Mouse (Mus musculus) C2C12 (cell line): Measurements from ENCODE around the gene Gadd45a. TPM values are rescaled to one million over a fixed set of nuclear protein-coding genes. Genes with fewer than 3 reads are reported as not detected.
"Not testable (repeated sequence)": the region's sequence is repeated elsewhere in the genome, so short reads cannot be mapped to it uniquely, and the experiment has no call there.

Source experiments
- H3K27me3 ChIP-seq: one replicate; pipeline ENCODE4 v1.6.1; 2011; ENCODE audit not compliant: control insufficient read depth, insufficient read depth, insufficient read length
- H3K36me3 ChIP-seq: one replicate; pipeline ENCODE4 v1.6.1; 2011; ENCODE audit not compliant: control insufficient read depth, insufficient read depth
- H3K4me3 ChIP-seq: one replicate; pipeline ENCODE4 v1.5.1; 2011; ENCODE audit warnings: mild to moderate bottlenecking, control low read depth; ENCODE audit not compliant: poor library complexity, insufficient read depth, severe bottlenecking
- H3K79me2 ChIP-seq: one replicate; pipeline ENCODE4 v1.6.1; 2011; ENCODE audit not compliant: control insufficient read depth, insufficient read depth
- H3K79me3 ChIP-seq: one replicate; pipeline ENCODE4 v1.6.1; 2011; ENCODE audit warnings: low read depth, control low read depth
- H3ac ChIP-seq: one replicate; pipeline ENCODE3; 2011; ENCODE audit warnings: low read depth; ENCODE audit not compliant: control insufficient read depth, insufficient read length
- CEBPB ChIP-seq: IDR thresholded peaks from one replicate; pipeline ENCODE4 v1.6.1; 2011; ENCODE audit warnings: low read depth, mild to moderate bottlenecking, control low read depth, moderate library complexity
- CTCF ChIP-seq: IDR thresholded peaks from one replicate; pipeline ENCODE4 v1.5.1; 2011; ENCODE audit not compliant: control insufficient read depth, insufficient read depth, insufficient read length
- FOSL1 ChIP-seq: IDR thresholded peaks from one replicate; pipeline ENCODE4 v1.8.0; 2011; ENCODE audit warnings: mild to moderate bottlenecking, low read length; ENCODE audit not compliant: poor library complexity, insufficient read depth, severe bottlenecking
- MAX ChIP-seq: IDR thresholded peaks from one replicate; pipeline ENCODE4 v1.6.1; 2011; ENCODE audit warnings: mild to moderate bottlenecking, control low read depth
- MYOD1 ChIP-seq: IDR thresholded peaks from one replicate; pipeline ENCODE4 v1.6.1; 2011; ENCODE audit warnings: low read depth; ENCODE audit not compliant: control insufficient read depth, insufficient read length
- MYOG ChIP-seq: IDR thresholded peaks from one replicate; pipeline ENCODE4 v1.6.1; 2011; ENCODE audit not compliant: control insufficient read depth, insufficient read length; ENCODE audit errors: extremely low read depth
- USF1 ChIP-seq: IDR thresholded peaks from one replicate; pipeline ENCODE4 v1.6.1; 2011; ENCODE audit warnings: low read depth, mild to moderate bottlenecking, control low read depth, moderate library complexity
- polyA plus RNA-seq: library from polyadenylated mRNA; unstranded; fragments of >200 nt; fragmentation: generic; extraction: Trizol; gene quantifications from one replicate; pipeline ENCODE4 v1.2.1, GENCODE M21; 2012; ENCODE audit warnings: missing spikeins

The Gadd45a gene
- polyA plus RNA-seq, 1 experiment, result 16.8 TPM

DNA sequence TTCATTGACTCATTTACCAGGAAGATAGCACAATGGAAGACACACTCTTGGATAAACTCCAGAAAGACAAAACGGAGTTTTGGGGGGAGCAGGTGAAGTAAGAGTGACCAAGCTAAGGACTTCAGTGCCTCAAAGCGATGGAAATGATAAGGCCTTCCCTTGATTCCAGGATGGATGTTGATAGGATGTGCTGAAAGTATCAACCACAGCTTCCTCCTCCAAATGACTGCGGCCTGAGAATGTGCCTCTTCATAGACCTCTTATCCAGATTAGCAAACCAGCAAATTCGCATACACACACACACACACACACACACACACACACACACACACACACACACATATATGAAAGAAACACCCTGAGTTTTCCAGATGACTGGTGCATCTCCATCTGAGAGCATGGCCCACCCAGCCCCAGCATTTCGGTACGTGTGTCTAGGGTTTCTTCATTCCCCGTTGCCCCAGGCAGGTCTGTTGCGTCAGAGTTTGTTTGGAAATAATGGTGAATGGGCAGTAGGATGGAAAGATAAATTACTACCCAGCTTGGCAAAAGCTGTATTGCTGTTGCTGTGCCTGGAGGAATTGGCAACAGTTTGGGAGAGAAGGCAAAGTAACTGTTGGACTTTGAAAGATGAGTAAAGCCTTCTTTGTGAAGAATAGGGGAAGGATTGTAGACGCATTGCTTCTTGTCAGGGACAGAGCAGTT is 9.7 kb downstream of the Gadd45a start:
- Histone ChIP-seq H3K27me3 (no peaks in the 10 kb centered on the region), H3ac (no peak overlapping the region), H3K79me2 (no peaks in the 10 kb centered on the region), H3K4me3 (no peak overlapping the region), H3K36me3 (no peaks in the 10 kb centered on the region), H3K79me3 (no peaks in the 10 kb centered on the region)
- TF ChIP-seq USF1 (no peak), MAX (no peak), CTCF (no peak), CEBPB (no peak)

DNA sequence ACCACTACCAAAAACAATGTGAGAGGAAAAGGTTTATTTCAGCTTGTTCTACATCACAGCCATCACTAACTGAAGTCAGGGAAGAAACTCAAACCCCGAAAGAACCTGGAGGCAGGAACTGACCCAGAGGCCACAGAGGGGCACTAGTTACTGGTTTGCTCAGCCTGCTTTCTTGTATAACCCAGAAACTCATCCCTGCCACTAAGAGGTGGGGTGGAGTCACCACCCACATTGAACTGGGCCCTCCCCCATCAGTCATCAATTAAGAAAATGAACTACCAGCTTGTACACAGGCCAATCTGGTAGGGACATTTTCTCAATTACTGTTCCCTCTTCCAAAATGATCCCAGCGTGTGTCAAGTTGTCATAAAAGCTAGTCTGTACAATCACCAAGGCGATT is 10.6 kb downstream of the Gadd45a start:
- no peaks in the 10 kb centered on the region for H3K79me3 ChIP-seq
- no peaks in the 10 kb centered on the region for H3K27me3 ChIP-seq
- no peaks in the 10 kb centered on the region for H3K36me3 ChIP-seq
- TF ChIP-seq MAX (no peak), USF1 (no peak), MYOD1 (no peak), MYOG (no peak), CEBPB (no peak), CTCF (no peak), FOSL1 (no peak)
- no peak overlapping the region for H3K4me3 ChIP-seq
- H3ac ChIP-seq, result no peak overlapping the region
- H3K79me2 ChIP-seq, result no peaks in the 10 kb centered on the region

DNA sequence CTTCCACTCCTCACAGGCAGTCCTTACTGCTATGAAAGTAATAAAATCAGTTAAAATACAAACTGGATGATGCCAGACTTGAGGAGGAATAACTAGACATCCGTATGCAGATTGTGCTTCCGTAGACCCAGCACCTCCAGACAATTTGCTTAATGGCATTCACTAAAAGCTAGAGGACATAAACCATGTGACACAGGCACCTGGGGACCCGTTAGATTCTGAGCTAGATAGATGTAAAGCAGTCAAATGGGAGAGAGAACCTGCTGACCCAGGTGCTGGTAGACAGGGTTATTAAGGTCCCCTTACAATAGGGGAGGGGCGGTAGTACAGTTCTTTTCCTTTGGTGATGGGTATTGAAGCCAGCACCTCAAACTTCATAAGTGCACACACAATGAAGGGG is 13.5 kb downstream of the Gadd45a start:
- Histone ChIP-seq H3ac (no peak overlapping the region), H3K36me3 (no peaks in the 10 kb centered on the region), H3K79me3 (no peaks in the 10 kb centered on the region), H3K79me2 (no peaks in the 10 kb centered on the region), H3K4me3 (no peak overlapping the region), H3K27me3 (no peaks in the 10 kb centered on the region)
- no peak for TF ChIP-seq USF1
- TF ChIP-seq CTCF, result no peak
- TF ChIP-seq MAX, result no peak
- no peak for TF ChIP-seq MYOG
- TF ChIP-seq CEBPB, result no peak
- TF ChIP-seq MYOD1, result no peak
- no peak for TF ChIP-seq FOSL1

DNA sequence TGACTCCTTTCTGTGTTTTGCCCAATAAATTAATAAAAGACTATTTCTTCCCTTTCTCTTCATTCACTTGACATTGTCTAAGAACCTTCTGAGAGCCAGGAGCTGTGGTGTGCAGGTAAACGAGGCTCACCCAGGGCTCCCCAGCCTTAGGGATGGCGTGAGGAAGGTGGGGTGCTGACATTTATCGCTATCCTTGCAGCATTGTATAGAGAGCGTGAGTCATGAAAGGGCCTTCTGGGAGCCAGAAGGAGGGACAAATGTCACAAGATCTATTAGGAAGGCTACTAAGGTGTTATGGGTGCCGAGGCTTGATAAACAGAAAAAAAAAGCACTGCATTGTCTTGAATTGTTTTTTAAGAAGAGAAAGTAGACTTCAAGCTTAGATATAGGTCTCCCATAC is 15.9 kb downstream of the Gadd45a start:
- no peaks in the 10 kb centered on the region for H3K79me2 ChIP-seq
- no peak for TF ChIP-seq CEBPB
- TF ChIP-seq CTCF, result no peak
- no peak for TF ChIP-seq MAX
- TF ChIP-seq MYOG, result no peak
- TF ChIP-seq MYOD1, result no peak
- TF ChIP-seq FOSL1, result no peak
- TF ChIP-seq USF1, result no peak

DNA sequence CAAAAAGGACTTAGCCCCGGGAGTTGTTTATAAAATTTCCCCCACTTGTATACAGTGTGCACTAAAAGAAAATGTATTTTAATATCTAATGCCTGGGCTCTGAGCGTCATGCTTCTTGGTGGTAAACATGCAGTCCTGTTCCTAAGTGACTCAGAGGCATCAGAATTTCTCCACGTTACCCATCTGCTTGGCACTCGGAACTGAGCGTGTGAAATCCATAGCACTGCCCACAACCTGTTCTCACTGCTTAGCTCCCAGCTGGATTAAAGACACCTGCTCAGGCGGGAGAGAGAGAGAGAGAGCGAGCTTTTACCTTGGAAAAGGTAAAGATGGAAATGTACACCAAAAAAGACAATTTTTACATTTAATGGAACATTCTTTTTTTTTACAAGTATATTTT is 18.3 kb downstream of the Gadd45a start:
- H3K79me3 ChIP-seq, H3K79me2 ChIP-seq, H3K36me3 ChIP-seq, H3K27me3 ChIP-seq, H3ac ChIP-seq, H3K4me3 ChIP-seq: not testable (repeated sequence)

More for the DNA sequence above, 15.9 kb downstream of the Gadd45a start:
- no peak overlapping the region for H3K4me3 ChIP-seq
- no peaks in the 10 kb centered on the region for H3K79me3 ChIP-seq
- H3K36me3 ChIP-seq, result no peaks in the 10 kb centered on the region
- no peaks in the 10 kb centered on the region for H3K27me3 ChIP-seq
- no peak overlapping the region for H3ac ChIP-seq

DNA sequence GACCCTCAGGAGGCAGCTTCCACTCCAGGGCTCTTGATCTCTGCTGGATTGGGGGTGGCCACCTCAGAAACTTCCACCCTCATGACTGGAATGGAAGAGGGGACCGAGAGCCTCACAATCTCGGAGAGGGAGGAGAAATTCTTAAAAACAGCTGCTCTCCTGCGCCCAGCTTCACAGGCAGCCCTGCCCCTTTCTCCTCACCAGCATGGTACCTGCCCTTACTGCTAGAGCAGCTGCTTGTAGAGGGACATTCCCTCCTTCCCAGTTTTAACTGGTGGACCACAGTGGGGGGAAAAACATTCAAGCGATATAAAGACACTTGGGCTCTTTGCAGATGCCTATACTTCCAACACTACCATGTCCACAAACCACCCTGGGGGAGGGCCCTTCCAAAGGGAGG is 18.9 kb downstream of the Gadd45a start:
- H3ac ChIP-seq, result no peak overlapping the region
- H3K79me3 ChIP-seq, result no peaks in the 10 kb centered on the region
- H3K4me3 ChIP-seq, result no peak overlapping the region
- TF ChIP-seq USF1 (no peak), MYOG (no peak), CEBPB (no peak), CTCF (no peak), FOSL1 (no peak), MYOD1 (no peak), MAX (no peak)
- H3K36me3 ChIP-seq, result no peaks in the 10 kb centered on the region
- no peaks in the 10 kb centered on the region for H3K79me2 ChIP-seq
- H3K27me3 ChIP-seq, result no peaks in the 10 kb centered on the region
